Mouse (Mus musculus): ENCODE measurements around the gene Trit1.

DNA sequence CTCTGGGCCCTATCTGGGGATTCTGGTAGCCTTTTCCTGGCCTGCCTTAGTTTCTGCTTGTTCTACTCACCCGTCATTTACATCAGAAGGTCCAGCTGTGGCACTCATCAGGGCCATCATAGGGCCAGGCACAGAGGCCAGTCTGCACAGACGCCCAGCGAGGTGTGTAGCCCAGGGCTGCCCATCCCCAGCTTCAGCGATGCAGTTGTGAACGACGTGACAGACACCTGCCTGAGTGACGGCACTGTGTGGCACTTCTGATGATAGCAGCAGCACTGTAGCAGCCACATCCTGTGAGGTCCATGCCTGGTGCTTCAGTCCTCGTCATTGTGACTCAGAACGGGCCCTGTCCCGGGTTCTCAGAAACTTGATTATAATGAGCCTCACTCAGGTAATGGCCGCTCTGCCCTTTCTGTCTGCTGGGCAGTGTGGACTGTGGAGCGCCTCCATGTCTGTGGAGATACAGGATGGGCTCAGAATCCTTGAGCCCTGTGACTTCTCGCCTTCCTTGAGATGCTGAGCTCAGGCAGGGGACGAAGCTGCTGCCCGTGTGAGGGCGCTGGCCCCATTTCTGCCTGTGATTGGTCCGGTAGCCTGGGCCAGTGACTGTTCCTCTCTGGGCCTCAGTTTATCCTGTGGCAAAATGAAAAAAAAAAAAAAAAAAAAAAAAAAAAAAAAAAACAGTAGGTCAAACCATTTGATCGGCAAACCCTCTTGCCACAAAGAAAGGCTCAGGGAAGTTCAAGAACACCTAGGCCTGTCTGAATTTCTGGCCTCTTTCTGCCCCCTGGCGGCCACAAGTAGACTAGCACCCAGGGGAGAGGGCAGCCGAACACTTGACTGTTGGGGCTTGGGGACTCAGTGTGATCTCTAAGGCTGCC, 66.1 kb downstream of the Trit1 start:
- peak; percentile 86 for TF ChIP-seq CTCF (conservative IDR thresholded peaks at IDR 0.05; ENCODE audit: low read length)
- TF ChIP-seq POU5F1 (IDR thresholded peaks at IDR 0.05; ENCODE audit: borderline replicate concordance, low read length), result no peak

All from E14TG2a.4 (cell line).